Mouse (Mus musculus) thymus, postnatal 10 days (tissue): ENCODE measurements at regions not wholly inside any gene's neighbourhood (a gene's known extent, or its start where the extent isn't known, plus 50 kb on each side); places are given as distances from the start of the nearest gene placed in this dataset.
"Not testable (repeated sequence)": the region's sequence is repeated elsewhere in the genome, so short reads cannot be mapped to it uniquely, and the experiment has no call there.

Experiments used
- DNase-seq, 2 experiments: peaks; one replicate each; pipeline ENCODE4 v3.0.0; 2021; ENCODE audit warnings: low spot score in 2 of 2

- DNase-seq, result peak; percentile 71 to 77
These were observed 52.0 kb upstream of the Trpm1 start for GRCm38 (mm10) chr7:64101679-64102078.

- peak in 1 of 2 experiments; percentile 29 for DNase-seq
These were observed 54.0 kb upstream of the Trpm1 start for GRCm38 (mm10) chr7:64099606-64100005.

GRCm38 (mm10) chr7:64090067-64090466, 63.6 kb upstream of the Trpm1 start:
- no peak for DNase-seq

- DNase-seq, result no peak
These were observed 64.6 kb upstream of the Trpm1 start for GRCm38 (mm10) chr7:64089034-64089433.

- not testable (repeated sequence) for DNase-seq
These were observed 69.7 kb upstream of the Trpm1 start for GRCm38 (mm10) chr7:64083978-64084377.

GRCm38 (mm10) chr7:64082651-64083050, 71.0 kb upstream of the Trpm1 start:
- DNase-seq, result no peak

DNA sequence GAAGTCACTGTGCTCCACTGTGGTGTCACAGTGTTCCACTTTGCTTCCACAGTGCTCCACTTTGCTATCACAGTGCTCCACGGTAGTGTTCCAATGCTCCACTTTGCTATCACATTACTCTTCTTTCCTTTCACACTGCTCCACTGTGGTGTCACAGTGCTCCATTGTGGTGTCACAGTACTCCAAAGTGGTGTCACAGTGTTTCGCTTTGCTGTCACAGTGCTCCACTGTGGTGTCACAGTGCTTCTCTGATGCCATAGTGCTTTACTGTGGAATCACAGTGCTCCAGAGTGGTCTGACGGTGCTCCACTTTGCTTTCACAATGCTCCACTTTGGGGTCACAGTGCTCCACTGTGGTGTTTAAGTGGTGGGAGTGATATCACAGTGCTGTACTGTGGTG, 71.4 kb upstream of the Trpm1 start:
- DNase-seq, result no peak

DNA sequence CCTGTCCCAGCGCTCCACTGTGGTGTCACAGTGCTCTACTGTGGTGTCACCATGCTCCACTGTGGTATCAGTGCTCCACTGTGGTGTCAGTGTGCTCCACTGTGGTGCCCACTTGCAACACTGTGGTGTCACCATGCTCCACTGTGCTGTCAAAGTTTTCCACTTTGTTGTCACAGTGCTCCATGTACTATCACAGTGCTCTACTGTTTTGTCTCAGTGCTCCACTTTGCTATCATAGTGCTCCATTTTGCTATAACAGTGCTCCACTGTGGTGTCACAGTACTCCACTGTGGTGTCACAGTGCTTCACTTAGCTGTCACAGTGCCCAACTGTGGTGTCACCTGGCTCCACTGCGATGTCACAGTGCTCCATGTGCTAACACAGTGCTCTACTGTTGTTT, 72.0 kb upstream of the Trpm1 start:
- no peak for DNase-seq

- DNase-seq, result no peak
These were observed 72.6 kb upstream of the Trpm1 start for GRCm38 (mm10) chr7:64081019-64081418.

GRCm38 (mm10) chr7:64079301-64079700, 74.3 kb upstream of the Trpm1 start:
- no peak for DNase-seq

- no peak for DNase-seq
These were observed 75.0 kb upstream of the Trpm1 start for GRCm38 (mm10) chr7:64078646-64079045.

DNA sequence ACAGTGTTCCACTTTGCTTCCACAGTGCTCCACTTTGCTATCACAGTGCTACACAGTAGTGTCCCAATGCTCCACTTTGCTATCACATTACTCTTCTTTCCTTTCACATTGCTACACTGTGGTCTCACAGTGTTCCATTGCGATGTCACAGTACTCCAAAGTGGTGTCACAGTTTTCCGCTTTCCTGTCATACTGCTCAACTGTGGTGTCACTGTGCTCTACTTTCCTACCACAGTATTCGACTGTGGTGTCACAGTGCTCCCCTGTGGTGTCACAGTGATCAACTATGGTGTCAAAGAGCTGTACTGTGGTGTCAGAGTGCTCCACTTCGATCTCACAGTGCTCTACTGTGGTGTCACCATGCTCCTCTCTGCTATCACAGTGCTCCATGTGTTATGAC, 76.1 kb upstream of the Trpm1 start:
- DNase-seq, result no peak

DNA sequence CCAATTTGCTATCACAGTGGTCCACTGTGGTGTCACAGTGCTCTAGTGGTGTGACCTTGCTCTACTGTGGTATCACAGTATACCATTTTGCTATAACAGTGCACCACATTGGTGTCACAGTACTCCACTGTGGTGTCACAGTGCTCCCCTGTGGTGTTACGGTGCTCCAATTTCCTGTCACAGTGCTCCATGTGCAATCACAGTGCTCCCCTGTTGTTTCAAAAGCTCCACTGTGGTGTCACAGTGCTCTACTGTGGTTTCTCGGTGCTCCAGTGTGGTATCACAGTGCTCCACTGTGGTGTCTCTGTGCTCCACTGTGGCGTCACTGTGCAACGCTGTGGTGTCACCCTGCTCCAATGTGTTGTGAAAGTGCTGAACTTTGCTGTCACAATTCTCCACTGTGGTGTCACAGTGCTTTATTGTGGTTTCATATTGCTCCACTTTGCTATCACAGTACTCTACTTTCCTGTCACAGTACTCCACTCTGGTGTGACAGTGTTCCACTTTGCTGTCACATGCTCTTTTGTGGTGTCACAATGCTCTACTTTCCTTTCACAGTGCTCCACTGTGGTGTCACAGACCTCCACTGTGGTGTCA, 76.8 kb upstream of the Trpm1 start:
- no peak for DNase-seq

GRCm38 (mm10) chr7:64075696-64076313, 77.8 kb upstream of the Trpm1 start:
- no peak for DNase-seq

- DNase-seq, result no peak
These were observed 78.9 kb upstream of the Trpm1 start for GRCm38 (mm10) chr7:64074661-64075234.

GRCm38 (mm10) chr7:64074186-64074585, 79.4 kb upstream of the Trpm1 start:
- DNase-seq, result no peak

- no peak for DNase-seq
These were observed 79.9 kb upstream of the Trpm1 start for GRCm38 (mm10) chr7:64073781-64074180.

- DNase-seq, result no peak
These were observed 82.7 kb upstream of the Trpm1 start for GRCm38 (mm10) chr7:64070930-64071329.

- DNase-seq, result no peak
These were observed 87.9 kb upstream of the Trpm1 start for GRCm38 (mm10) chr7:64065529-64066247.

DNA sequence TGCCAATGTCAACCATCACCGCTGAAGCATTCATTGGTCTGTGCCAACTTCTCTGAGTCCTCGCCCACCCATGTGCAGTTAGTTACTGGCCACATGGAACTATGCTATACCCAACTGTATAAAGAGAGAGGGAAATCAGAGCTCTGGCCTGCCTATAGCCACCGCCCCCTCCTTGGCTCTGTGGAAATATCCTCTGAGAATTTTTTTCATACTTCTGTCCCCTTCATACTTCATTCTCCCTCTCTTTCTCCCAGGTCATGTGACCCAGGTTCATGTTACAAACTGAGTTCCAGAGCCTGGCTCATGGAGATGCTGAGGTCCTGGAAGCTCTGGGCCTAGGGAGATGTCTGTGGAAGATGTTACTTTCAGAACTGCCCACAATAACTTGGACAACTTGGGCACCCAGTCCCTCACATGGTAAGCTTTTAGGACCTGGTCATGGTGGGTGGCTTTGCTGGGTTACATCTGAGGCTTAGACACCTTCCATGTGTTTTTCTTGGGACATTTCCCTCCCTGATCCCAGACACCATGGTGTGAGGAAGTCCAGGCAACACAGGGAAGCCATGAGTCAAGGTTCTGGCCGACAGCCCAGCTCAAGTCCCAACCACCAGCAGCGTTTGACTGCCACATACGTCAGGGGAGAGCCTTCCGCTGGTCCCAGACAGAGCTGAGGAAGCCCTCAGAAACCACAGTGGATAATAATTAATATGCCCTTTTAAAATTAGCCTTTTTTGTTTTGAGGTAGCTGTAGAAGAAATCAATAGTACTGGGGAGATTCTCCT, 89.0 kb upstream of the Trpm1 start:
- DNase-seq, result no peak

- DNase-seq, result no peak
These were observed 92.5 kb upstream of the Trpm1 start for GRCm38 (mm10) chr7:64061170-64061569.

DNA sequence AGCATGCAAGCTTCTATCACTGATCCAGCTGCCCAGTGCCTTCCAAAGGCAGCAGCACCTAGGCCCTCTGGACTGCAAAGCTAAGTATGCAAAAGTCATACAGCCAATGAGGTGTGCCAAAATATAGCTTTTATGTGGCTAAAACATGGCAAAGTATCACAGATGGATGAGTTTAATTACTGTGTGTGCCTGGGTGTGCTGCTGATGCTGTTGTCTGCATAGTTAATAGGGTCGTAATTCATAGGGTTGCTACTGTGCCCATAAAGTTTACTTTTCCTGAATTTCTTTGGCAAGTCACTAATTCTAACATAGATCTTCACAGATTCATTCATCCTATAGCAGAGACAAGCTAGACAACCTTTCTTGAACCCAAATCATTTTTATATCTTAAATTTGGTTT, 93.1 kb upstream of the Trpm1 start:
- no peak for DNase-seq
